14 mouse cellular contexts compared by ENCODE assay signal in the genomic region with DNA sequence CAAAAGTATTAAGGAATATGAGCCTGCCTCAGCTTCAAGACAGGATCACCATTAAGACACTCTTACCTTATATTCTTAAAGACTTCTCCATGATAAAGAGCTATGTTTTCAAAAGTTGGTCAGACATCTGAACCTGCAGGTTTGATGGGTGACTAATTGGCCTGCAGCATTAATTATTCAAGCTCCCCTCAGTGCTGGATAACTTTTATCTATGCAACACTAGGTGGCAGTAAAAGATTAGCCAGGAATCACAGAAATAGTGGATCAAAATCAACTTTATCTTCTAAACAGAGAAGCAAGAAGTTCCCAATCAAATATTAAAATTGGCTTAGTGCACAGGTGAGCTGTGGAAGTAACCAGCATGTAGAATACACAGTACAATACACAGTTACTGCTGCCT. TPM values are rescaled to one million over a fixed set of nuclear protein-coding genes. Genes with fewer than 3 reads are reported as not detected.
DNase-seq lines count a peak whose midpoint lies in the region; ATAC-seq and TF ChIP-seq lines count a peak whose summit lies in the region.
"Had no signal": no experiment of that assay in that cellular context is flagged by ENCODE, and none has a peak within 500 bp of the region (broad histone marks: within the 10 kb centered on the region; RNA-seq: fewer than 3 reads in every experiment).

No protein-coding gene starts in this region.

- peak; percentile 84 for TF ChIP-seq CTCF in stomach, postnatal 0 days (IDR thresholded peaks at IDR 0.05; ENCODE audit: low read depth)

- H3K4me3 ChIP-seq in hindbrain, embryonic 15.5 days, result no peak overlapping the region
- no peak overlapping the region for H3K4me3 ChIP-seq in hindbrain, embryonic 16.5 days (ENCODE audit: low read length)
- H3K4me3 ChIP-seq in stomach, postnatal 0 days (ENCODE audit: low read depth, low read length), result no peak overlapping the region
- H3K4me3 ChIP-seq: embryonic facial prominence, embryonic 13.5 days; hindbrain, embryonic 10.5 days; liver, embryonic 13.5 days; midbrain, embryonic 15.5 days had no signal

- H3K27ac ChIP-seq in hindbrain, embryonic 15.5 days (replicated peaks), result no peak overlapping the region
- no peak overlapping the region for H3K27ac ChIP-seq in hindbrain, embryonic 16.5 days (ENCODE audit: low read depth, low read length)
- no peak overlapping the region for H3K27ac ChIP-seq in stomach, postnatal 0 days (replicated peaks)
- H3K27ac ChIP-seq: embryonic facial prominence, embryonic 13.5 days; hindbrain, embryonic 10.5 days; liver, embryonic 13.5 days; midbrain, embryonic 15.5 days had no signal

- no peak overlapping the region for H3K4me2 ChIP-seq in hindbrain, embryonic 15.5 days
- no peak overlapping the region for H3K4me2 ChIP-seq in hindbrain, embryonic 16.5 days (ENCODE audit: low read length)
- H3K4me2 ChIP-seq in stomach, postnatal 0 days (replicated peaks; ENCODE audit: low read depth), result no peak overlapping the region
- H3K4me2 ChIP-seq: embryonic facial prominence, embryonic 13.5 days; liver, embryonic 13.5 days; midbrain, embryonic 15.5 days had no signal

- no peak for TF ChIP-seq EP300 in stomach, postnatal 0 days (optimal IDR thresholded peaks at IDR 0.05)

- no peak overlapping the region for H3K9ac ChIP-seq in hindbrain, embryonic 15.5 days
- no peak overlapping the region for H3K9ac ChIP-seq in hindbrain, embryonic 16.5 days (ENCODE audit: low read depth, low read length)
- H3K9ac ChIP-seq in stomach, postnatal 0 days (ENCODE audit: low read length), result no peak overlapping the region
- H3K9ac ChIP-seq: embryonic facial prominence, embryonic 13.5 days; liver, embryonic 13.5 days; midbrain, embryonic 15.5 days had no signal

- 0 out of 2 replicates have a peak, but pooled peaks have one; percentile 48 for ATAC-seq in hindbrain, embryonic 15.5 days (ENCODE audit: low FRiP score, low read depth)
- ATAC-seq in hindbrain, embryonic 16.5 days, result no peak
- ATAC-seq in stomach, postnatal 0 days (ENCODE audit: low FRiP score, low TSS enrichment), result no peak
- ATAC-seq: midbrain, embryonic 15.5 days had no signal

- no peaks in the 10 kb centered on the region for H3K27me3 ChIP-seq in hindbrain, embryonic 15.5 days
- H3K27me3 ChIP-seq in hindbrain, embryonic 16.5 days (replicated peaks; ENCODE audit: control insufficient read depth, insufficient read depth, low read length), result no peaks in the 10 kb centered on the region
- no peaks in the 10 kb centered on the region for H3K27me3 ChIP-seq in stomach, postnatal 0 days (ENCODE audit: control insufficient read depth, insufficient read depth, low read length)
- H3K27me3 ChIP-seq: embryonic facial prominence, embryonic 13.5 days; liver, embryonic 13.5 days; midbrain, embryonic 15.5 days had no signal

- H3K4me1 ChIP-seq in hindbrain, embryonic 15.5 days (replicated peaks), result no peaks in the 10 kb centered on the region
- H3K4me1 ChIP-seq in hindbrain, embryonic 16.5 days (ENCODE audit: control insufficient read depth, insufficient read depth, low read depth, low read length), result no peaks in the 10 kb centered on the region
- H3K4me1 ChIP-seq in stomach, postnatal 0 days (replicated peaks; ENCODE audit: control insufficient read depth, insufficient read depth), result no peaks in the 10 kb centered on the region
- H3K4me1 ChIP-seq: embryonic facial prominence, embryonic 13.5 days; liver, embryonic 13.5 days; midbrain, embryonic 15.5 days had no signal

- H3K9me3 ChIP-seq in hindbrain, embryonic 15.5 days, result no peaks in the 10 kb centered on the region
- no peaks in the 10 kb centered on the region for H3K9me3 ChIP-seq in hindbrain, embryonic 16.5 days (ENCODE audit: control insufficient read depth, low read length)
- H3K9me3 ChIP-seq in stomach, postnatal 0 days (ENCODE audit: control insufficient read depth, low read length), result no peaks in the 10 kb centered on the region
- H3K9me3 ChIP-seq: embryonic facial prominence, embryonic 13.5 days; hindbrain, embryonic 10.5 days; liver, embryonic 13.5 days; midbrain, embryonic 15.5 days had no signal

- H3K36me3 ChIP-seq in hindbrain, embryonic 15.5 days, result peaks cover 14% of the 10 kb centered on the region
- H3K36me3 ChIP-seq in hindbrain, embryonic 16.5 days (ENCODE audit: control insufficient read depth, insufficient read depth, low read length), result peaks cover 5% of the 10 kb centered on the region; the same call in 1 of the 2 replicates
- H3K36me3 ChIP-seq in stomach, postnatal 0 days (ENCODE audit: control insufficient read depth, insufficient read depth, low read length), result peaks cover 9% of the 10 kb centered on the region; the same call in 1 of the 2 replicates
- H3K36me3 ChIP-seq: midbrain, embryonic 15.5 days had no signal

- DNase-seq in thymus, postnatal 0 days (ENCODE audit: low spot score), result peak; percentile 34
- no peak for DNase-seq in thymus, postnatal 25 days
- DNase-seq in brain, adult 2 months (ENCODE audit: low read depth, low spot score), result peak; percentile 34
- DNase-seq in stomach, postnatal 0 days (ENCODE audit: low spot score), result no peak
- no peak for DNase-seq in left cerebral cortex, adult 18-20 months (ENCODE audit: low spot score in 2 of 2)
- DNase-seq in gastrocnemius, postnatal 4 days (ENCODE audit: low spot score in 2 of 2), result no peak
- DNase-seq: gastrocnemius, postnatal 25 days; layer of hippocampus, adult 9-11 months; liver, embryonic 13.5 days had no signal

RNA-seq across cellular contexts. Expression of gene 1500015O10Rik, which starts 29.7 kb away (rescaled TPM):
- 39.5 and 47.7 TPM in 2 replicates for polyA plus RNA-seq in hindbrain, embryonic 15.5 days (2015; fragmentation: Nextera tagmentation; extraction: Ambion mirVana)
- 64.1 and 74.2 TPM in 2 replicates for polyA plus RNA-seq in hindbrain, embryonic 16.5 days (2015; fragmentation: Nextera tagmentation; extraction: Ambion mirVana)
- polyA plus RNA-seq in thymus, postnatal 0 days (2015; fragmentation: Nextera tagmentation; extraction: Ambion mirVana), result 1.2 and 1.6 TPM in 2 replicates
- polyA plus RNA-seq in stomach, postnatal 0 days (2015; fragmentation: Nextera tagmentation; extraction: Ambion mirVana), result 15.5 and 16.6 TPM in 2 replicates
- 1 to 10 TPM in 1 of 2 experiments, under 1 TPM in 1; 0.77 to 2.0 TPM for total RNA-seq in left cerebral cortex, adult 18-20 months (2021)
- total RNA-seq in gastrocnemius, postnatal 4 days (2021), result 10 to 100 TPM; 23.4 to 34.8 TPM

Comparison
In these comparisons a context has a peak if more than half of its experiments do, and no peak if none do; other contexts are left out.
1. DNase-seq: peak in thymus, postnatal 0 days (single experiment) and brain, adult 2 months (single experiment); none in thymus, postnatal 25 days (single experiment), stomach, postnatal 0 days (single experiment), left cerebral cortex, adult 18-20 months (0 of 2) and gastrocnemius, postnatal 4 days (0 of 2).